Mouse (Mus musculus): ENCODE data around the gene Kifc3. TPM values are rescaled to one million over a fixed set of nuclear protein-coding genes. Genes with fewer than 3 reads are reported as not detected.

Kifc3 gene
- polyA plus RNA-seq, 1 experiment from 2014 or later: 13.6 TPM

DNA sequence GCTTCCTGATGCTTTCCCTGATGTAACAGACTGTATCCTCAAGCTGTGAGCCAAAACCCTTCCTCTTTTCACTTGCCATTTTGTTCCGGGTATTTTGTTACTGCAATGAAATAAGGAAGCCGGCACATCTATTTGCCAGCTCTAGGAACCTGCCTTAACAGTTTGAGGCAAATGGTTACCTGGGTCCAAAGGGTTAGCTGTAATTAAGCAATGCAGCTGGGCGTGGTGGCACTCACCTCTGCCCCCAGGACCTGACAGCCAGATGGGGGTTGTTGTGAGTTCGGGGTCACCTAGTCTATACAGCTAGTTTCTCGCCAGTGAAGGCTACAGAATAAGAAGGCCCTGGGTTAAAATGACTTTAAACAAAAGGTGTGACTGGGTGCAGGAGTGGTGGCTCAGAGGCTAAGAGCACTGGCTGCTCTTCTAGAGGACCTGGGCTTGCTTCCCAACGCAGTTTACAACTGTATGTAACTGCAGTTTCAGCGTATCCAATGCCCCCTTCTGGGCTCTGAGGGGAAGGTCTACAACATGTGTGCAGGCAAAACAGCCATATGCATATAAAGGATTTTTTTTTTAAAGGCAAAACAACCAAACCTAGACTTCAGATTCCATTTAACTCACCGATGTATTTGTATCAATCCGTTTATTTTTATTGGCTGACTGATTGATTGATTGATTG lies 11.0 kb downstream of the Kifc3 start:
- no peaks in the 10 kb centered on the region for H3K9me3 ChIP-seq (ENCODE audit: control insufficient read depth, low read length)

DNA sequence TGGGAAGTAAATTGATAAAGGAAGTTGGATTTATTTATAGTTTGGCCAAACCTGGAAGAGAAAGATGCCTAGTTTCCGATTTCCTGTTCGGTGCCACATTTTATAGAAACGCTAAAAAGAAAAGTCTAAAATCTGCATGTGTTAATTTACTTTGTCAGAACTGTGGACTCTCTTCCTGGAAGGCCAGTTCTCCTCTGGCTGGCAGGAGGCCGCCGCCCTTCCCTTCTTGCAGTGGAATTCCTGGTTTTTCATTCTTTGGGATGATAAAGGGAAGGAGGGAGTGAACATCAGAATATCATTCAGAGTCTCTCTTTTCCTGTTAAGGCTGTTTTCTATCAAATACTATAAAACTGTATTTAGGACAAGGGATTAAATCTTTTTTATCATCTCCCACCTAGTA lies 15.0 kb downstream of the Kifc3 start:
- ATAC-seq (ENCODE audit: low read depth): no peak
- H3K36me3 ChIP-seq (ENCODE audit: control insufficient read depth, insufficient read depth, low read length): no peaks in the 10 kb centered on the region
- no peaks in the 10 kb centered on the region for H3K4me1 ChIP-seq (ENCODE audit: control insufficient read depth, insufficient read depth, low read length)
- WGBS: 63% methylated on average over 5 of the region's 5 CpGs
- no peak overlapping the region for H3K4me2 ChIP-seq (ENCODE audit: low read depth, low read length)
- H3K27ac ChIP-seq (replicated peaks; ENCODE audit: low read depth, low read length): no peak overlapping the region
- DNase-seq (ENCODE audit: low spot score): no peak
- H3K27me3 ChIP-seq (replicated peaks; ENCODE audit: control insufficient read depth, insufficient read depth, low read length): no peaks in the 10 kb centered on the region
- no peaks in the 10 kb centered on the region for H3K9me3 ChIP-seq (ENCODE audit: control insufficient read depth, low read length)
- H3K9ac ChIP-seq (ENCODE audit: low read depth, low read length): no peak overlapping the region
- no peak overlapping the region for H3K4me3 ChIP-seq (ENCODE audit: low read depth, low read length)

More for the DNA sequence above, 11.0 kb downstream of the Kifc3 start:
- 90% methylated on average over 9 of the region's 9 CpGs for WGBS
- DNase-seq (ENCODE audit: low spot score) (no peak), ATAC-seq (ENCODE audit: low read depth) (no peak)
- Histone ChIP-seq H3K4me2 (ENCODE audit: low read depth, low read length) (no peak overlapping the region), H3K27me3 (replicated peaks; ENCODE audit: control insufficient read depth, insufficient read depth, low read length) (no peaks in the 10 kb centered on the region), H3K27ac (replicated peaks; ENCODE audit: low read depth, low read length) (no peak overlapping the region), H3K4me3 (ENCODE audit: low read depth, low read length) (no peak overlapping the region), H3K9ac (ENCODE audit: low read depth, low read length) (no peak overlapping the region), H3K36me3 (ENCODE audit: control insufficient read depth, insufficient read depth, low read length) (no peaks in the 10 kb centered on the region), H3K4me1 (ENCODE audit: control insufficient read depth, insufficient read depth, low read length) (no peaks in the 10 kb centered on the region)

DNA sequence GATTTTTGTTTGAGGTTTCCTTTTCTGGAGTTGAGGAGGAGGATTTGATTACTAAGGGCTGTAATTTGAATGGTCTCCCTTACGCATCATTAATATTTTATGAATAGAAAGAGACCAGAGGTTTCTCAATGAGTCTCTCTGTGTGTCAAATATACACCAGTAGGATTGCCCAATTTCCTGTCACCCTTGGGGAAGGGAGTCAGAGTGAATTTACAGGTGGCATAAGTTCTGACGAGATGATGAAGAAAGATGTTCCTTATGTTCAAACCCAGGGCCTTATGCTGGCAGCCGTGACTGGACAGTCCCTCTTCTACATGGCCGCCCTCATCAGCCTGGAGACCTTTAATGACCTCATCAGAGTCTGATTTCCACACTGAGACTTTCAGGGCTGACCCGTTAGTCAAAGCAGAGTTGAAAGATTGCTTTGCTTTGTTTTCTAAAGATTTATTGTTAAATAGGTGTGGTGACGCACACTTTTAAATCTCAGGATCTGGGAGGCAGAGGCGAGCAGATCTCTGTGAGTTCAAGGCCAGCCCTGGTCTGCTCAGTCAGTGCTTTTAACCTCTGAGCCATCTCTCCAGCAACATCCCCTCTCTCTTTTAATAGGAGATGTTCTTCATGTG lies 16.6 kb downstream of the Kifc3 start:
- DNase-seq (ENCODE audit: low spot score) (no peak), ATAC-seq (ENCODE audit: low read depth) (no peak)
- Histone ChIP-seq H3K27ac (replicated peaks; ENCODE audit: low read depth, low read length) (no peak overlapping the region), H3K4me3 (ENCODE audit: low read depth, low read length) (no peak overlapping the region), H3K9me3 (ENCODE audit: control insufficient read depth, low read length) (no peaks in the 10 kb centered on the region), H3K36me3 (ENCODE audit: control insufficient read depth, insufficient read depth, low read length) (no peaks in the 10 kb centered on the region), H3K4me1 (ENCODE audit: control insufficient read depth, insufficient read depth, low read length) (no peaks in the 10 kb centered on the region), H3K27me3 (replicated peaks; ENCODE audit: control insufficient read depth, insufficient read depth, low read length) (no peaks in the 10 kb centered on the region), H3K4me2 (ENCODE audit: low read depth, low read length) (no peak overlapping the region), H3K9ac (ENCODE audit: low read depth, low read length) (no peak overlapping the region)
- WGBS: 83% methylated on average over 7 of the region's 7 CpGs

DNA sequence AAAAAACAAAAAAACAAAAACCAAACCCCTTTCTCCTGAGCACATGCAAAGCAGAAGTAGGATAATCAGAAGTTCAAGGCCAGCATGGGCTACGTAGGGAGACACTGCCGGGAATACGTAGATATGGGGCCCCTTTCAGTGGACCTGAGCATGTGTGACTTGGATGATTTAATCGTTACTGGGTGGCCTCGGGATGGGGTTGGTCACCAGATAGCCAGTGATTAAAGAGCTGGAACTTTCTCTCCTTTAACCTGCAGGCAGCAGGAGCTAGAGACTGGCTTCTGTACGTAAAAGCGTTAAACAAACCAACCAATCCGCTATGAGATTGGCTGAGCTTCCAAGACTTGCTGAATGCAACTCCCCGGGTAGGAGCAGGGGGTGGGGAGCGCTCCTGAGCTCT lies 17.5 kb downstream of the Kifc3 start:
- Histone ChIP-seq H3K4me1 (ENCODE audit: control insufficient read depth, insufficient read depth, low read length) (no peaks in the 10 kb centered on the region), H3K27ac (replicated peaks; ENCODE audit: low read depth, low read length) (no peak overlapping the region), H3K27me3 (replicated peaks; ENCODE audit: control insufficient read depth, insufficient read depth, low read length) (no peaks in the 10 kb centered on the region), H3K36me3 (ENCODE audit: control insufficient read depth, insufficient read depth, low read length) (no peaks in the 10 kb centered on the region), H3K9ac (ENCODE audit: low read depth, low read length) (no peak overlapping the region), H3K4me2 (ENCODE audit: low read depth, low read length) (no peak overlapping the region), H3K9me3 (ENCODE audit: control insufficient read depth, low read length) (no peaks in the 10 kb centered on the region), H3K4me3 (ENCODE audit: low read depth, low read length) (no peak overlapping the region)
- ATAC-seq (ENCODE audit: low read depth) (no peak), DNase-seq (ENCODE audit: low spot score) (no peak)
- 48% methylated on average over 10 of the region's 10 CpGs for WGBS

DNA sequence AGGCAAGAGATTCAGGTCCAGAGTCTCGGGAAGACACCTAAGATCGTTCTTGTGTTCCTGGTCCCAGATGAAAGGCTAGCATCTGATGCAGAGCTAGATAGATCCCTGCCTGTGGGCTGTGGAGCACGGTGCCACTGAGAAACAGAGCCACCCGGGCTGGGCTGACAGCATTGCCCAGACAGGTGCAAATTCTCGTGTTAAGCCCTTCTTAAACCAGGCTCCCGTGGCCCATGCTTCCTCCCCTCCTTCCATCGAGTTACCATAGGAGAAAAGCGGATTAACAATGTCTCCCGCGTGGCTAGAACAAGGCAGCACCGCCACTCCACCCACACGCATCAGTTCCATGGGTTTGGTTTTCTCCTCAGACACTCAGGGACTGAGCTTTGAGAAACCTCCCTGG lies 18.4 kb downstream of the Kifc3 start:
- no peaks in the 10 kb centered on the region for H3K36me3 ChIP-seq (ENCODE audit: control insufficient read depth, insufficient read depth, low read length)
- no peak for DNase-seq (ENCODE audit: low spot score)
- no peaks in the 10 kb centered on the region for H3K27me3 ChIP-seq (replicated peaks; ENCODE audit: control insufficient read depth, insufficient read depth, low read length)
- no peak overlapping the region for H3K4me3 ChIP-seq (ENCODE audit: low read depth, low read length)
- H3K4me2 ChIP-seq (ENCODE audit: low read depth, low read length): no peak overlapping the region
- H3K9me3 ChIP-seq (ENCODE audit: control insufficient read depth, low read length): no peaks in the 10 kb centered on the region
- 76% methylated on average over 12 of the region's 12 CpGs for WGBS
- H3K4me1 ChIP-seq (ENCODE audit: control insufficient read depth, insufficient read depth, low read length): no peaks in the 10 kb centered on the region
- H3K9ac ChIP-seq (ENCODE audit: low read depth, low read length): no peak overlapping the region
- no peak overlapping the region for H3K27ac ChIP-seq (replicated peaks; ENCODE audit: low read depth, low read length)
- ATAC-seq (ENCODE audit: low read depth): peak; percentile 70; the same call in 1 of the 2 replicates

DNA sequence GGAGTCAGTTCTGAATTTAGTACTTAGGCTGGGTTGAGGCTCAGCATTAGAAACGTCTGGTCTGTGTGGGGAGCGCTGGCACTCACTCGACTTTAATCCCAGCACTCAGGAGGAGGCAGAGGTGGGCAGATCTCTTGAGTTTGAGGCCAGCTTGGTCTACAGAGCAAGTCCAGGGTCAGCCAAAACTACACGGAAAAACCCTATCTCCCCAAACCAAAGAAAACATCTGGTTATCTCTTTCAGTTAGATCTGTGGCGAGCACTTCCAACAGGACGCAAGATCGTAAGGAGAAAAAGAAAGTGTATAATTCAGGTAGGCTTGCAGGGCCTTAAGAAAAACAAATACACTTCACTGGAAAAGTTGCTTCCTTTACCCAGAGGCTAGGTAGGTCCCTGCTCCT lies 20.8 kb downstream of the Kifc3 start:
- Histone ChIP-seq H3K9me3 (ENCODE audit: control insufficient read depth, low read length) (no peaks in the 10 kb centered on the region), H3K4me1 (ENCODE audit: control insufficient read depth, insufficient read depth, low read length) (no peaks in the 10 kb centered on the region), H3K9ac (ENCODE audit: low read depth, low read length) (no peak overlapping the region), H3K27me3 (replicated peaks; ENCODE audit: control insufficient read depth, insufficient read depth, low read length) (no peaks in the 10 kb centered on the region), H3K4me3 (ENCODE audit: low read depth, low read length) (no peak overlapping the region), H3K4me2 (ENCODE audit: low read depth, low read length) (no peak overlapping the region), H3K36me3 (ENCODE audit: control insufficient read depth, insufficient read depth, low read length) (no peaks in the 10 kb centered on the region), H3K27ac (replicated peaks; ENCODE audit: low read depth, low read length) (no peak overlapping the region)
- ATAC-seq (ENCODE audit: low read depth) (no peak), DNase-seq (ENCODE audit: low spot score) (no peak)
- 54% methylated on average over 7 of the region's 7 CpGs for WGBS

DNA sequence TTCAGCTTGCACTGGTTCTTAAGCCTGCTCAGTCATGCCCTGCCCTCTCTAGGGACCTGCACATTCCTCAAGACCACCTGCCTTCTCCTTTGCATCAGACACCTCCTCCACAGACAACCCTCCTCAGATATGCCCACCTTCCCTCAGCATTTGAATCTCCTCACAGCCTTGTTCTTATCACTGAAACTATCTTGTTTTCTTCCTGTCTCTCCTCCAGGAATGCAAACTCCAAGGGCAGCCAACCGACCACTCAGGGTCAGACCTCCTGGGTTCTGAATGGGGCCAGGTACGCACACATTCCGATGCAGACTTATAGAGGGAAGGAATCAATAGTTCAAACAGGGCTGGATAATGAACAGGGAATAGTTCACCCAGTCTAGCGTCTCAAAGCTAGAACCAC lies 24.4 kb downstream of the Kifc3 start:
- no peak overlapping the region for H3K9ac ChIP-seq (ENCODE audit: low read depth, low read length)
- H3K4me3 ChIP-seq (ENCODE audit: low read depth, low read length): no peak overlapping the region
- H3K9me3 ChIP-seq (ENCODE audit: control insufficient read depth, low read length): no peaks in the 10 kb centered on the region
- H3K27ac ChIP-seq (replicated peaks; ENCODE audit: low read depth, low read length): no peak overlapping the region
- DNase-seq (ENCODE audit: low spot score): no peak
- WGBS: 68% methylated on average over 4 of the region's 4 CpGs
- ATAC-seq (ENCODE audit: low read depth): no peak
- no peak overlapping the region for H3K4me2 ChIP-seq (ENCODE audit: low read depth, low read length)
- no peaks in the 10 kb centered on the region for H3K36me3 ChIP-seq (ENCODE audit: control insufficient read depth, insufficient read depth, low read length)
- no peaks in the 10 kb centered on the region for H3K27me3 ChIP-seq (replicated peaks; ENCODE audit: control insufficient read depth, insufficient read depth, low read length)
- no peaks in the 10 kb centered on the region for H3K4me1 ChIP-seq (ENCODE audit: control insufficient read depth, insufficient read depth, low read length)

DNA sequence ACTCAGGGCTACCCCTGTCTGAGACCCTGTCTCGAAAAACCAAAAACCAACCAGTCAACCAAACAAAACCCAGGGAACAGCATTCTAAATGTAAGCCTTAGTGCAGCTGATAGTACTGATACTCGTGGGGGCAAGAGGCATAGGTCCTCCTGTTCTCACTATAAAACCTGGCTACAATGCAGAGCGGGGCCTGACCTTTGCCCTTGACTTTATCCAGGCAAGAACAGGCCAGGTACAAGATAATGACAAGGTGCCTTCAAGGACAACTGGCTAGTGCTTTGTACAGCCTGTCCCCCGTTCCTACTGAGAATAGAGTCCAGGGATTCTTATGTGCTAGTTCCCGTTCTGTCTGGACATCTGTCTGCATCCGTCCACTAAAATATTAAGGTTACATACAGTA lies 25.6 kb downstream of the Kifc3 start:
- Histone ChIP-seq H3K9me3 (ENCODE audit: control insufficient read depth, low read length) (no peaks in the 10 kb centered on the region), H3K4me3 (ENCODE audit: low read depth, low read length) (no peak overlapping the region), H3K36me3 (ENCODE audit: control insufficient read depth, insufficient read depth, low read length) (no peaks in the 10 kb centered on the region), H3K27ac (replicated peaks; ENCODE audit: low read depth, low read length) (no peak overlapping the region), H3K27me3 (replicated peaks; ENCODE audit: control insufficient read depth, insufficient read depth, low read length) (no peaks in the 10 kb centered on the region), H3K4me1 (ENCODE audit: control insufficient read depth, insufficient read depth, low read length) (no peaks in the 10 kb centered on the region), H3K9ac (ENCODE audit: low read depth, low read length) (no peak overlapping the region), H3K4me2 (ENCODE audit: low read depth, low read length) (no peak overlapping the region)
- WGBS: 76% methylated on average over 6 of the region's 6 CpGs
- DNase-seq (ENCODE audit: low spot score) (no peak), ATAC-seq (ENCODE audit: low read depth) (no peak)

DNA sequence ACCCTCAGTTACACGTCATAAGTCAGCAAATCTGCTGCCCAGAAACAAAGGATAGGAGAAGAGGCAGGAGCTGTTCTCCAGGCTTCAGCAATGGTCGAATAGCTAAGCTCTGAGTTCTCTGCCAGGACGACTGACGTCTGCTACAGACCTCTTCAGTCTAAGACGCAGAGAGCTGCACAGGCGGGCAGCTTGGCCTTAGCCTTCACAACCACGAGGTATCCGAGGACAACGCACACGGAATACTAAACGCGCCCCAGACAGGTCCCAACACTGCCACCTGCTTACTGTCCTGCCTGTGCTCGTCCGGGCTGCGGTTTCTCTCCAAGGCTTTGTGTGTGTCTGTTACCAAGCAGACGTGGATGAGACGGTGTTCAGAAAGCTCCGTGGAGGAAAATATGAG lies 26.8 kb downstream of the Kifc3 start:
- Histone ChIP-seq H3K4me2 (ENCODE audit: low read depth, low read length) (no peak overlapping the region), H3K9ac (ENCODE audit: low read depth, low read length) (no peak overlapping the region), H3K4me3 (ENCODE audit: low read depth, low read length) (no peak overlapping the region), H3K27ac (replicated peaks; ENCODE audit: low read depth, low read length) (peak overlapping the region; percentile 63; the same call in 1 of the 2 replicates), H3K27me3 (replicated peaks; ENCODE audit: control insufficient read depth, insufficient read depth, low read length) (no peaks in the 10 kb centered on the region), H3K36me3 (ENCODE audit: control insufficient read depth, insufficient read depth, low read length) (no peaks in the 10 kb centered on the region), H3K4me1 (ENCODE audit: control insufficient read depth, insufficient read depth, low read length) (no peaks in the 10 kb centered on the region), H3K9me3 (ENCODE audit: control insufficient read depth, low read length) (no peaks in the 10 kb centered on the region)
- 48% methylated on average over 18 of the region's 18 CpGs for WGBS
- ATAC-seq (ENCODE audit: low read depth): peak; percentile 82
- DNase-seq (ENCODE audit: low spot score): peak; percentile 67
